Mouse (Mus musculus) limb, embryonic 14.5 days (tissue): ENCODE measurements around the gene Foxg1. TPM values are rescaled to one million over a fixed set of nuclear protein-coding genes. Genes with fewer than 3 reads are reported as not detected.

ENCODE experiments used
- ATAC-seq: fragments of 200-750 bp; cut with Nextera tagmentation; 2 replicates; pipeline ENCODE4 v1.8.0; 2017; ENCODE audit warnings: low read depth, moderate number of reproducible peaks, moderate TSS enrichment; ENCODE audit not compliant: low FRiP score
- DNase-seq: peaks from one replicate; pipeline ENCODE4 v3.0.0-alpha.2; 2015; ENCODE audit warnings: low spot score
- H3K27ac ChIP-seq: fragments of 300-500 bp; sonication (generic); replicated peaks from 2 replicates; pipeline ENCODE4 v1.5.1; 2014; ENCODE audit warnings: low read depth, mild to moderate bottlenecking, low read length, moderate library complexity, mixed read lengths
- H3K27me3 ChIP-seq: fragments of 300-500 bp; sonication (generic); 2 replicates; pipeline ENCODE4 v1.6.1; 2014; ENCODE audit warnings: low read length, mixed read lengths; ENCODE audit not compliant: control insufficient read depth, insufficient read depth
- H3K36me3 ChIP-seq: fragments of 300-500 bp; sonication (generic); 2 replicates; pipeline ENCODE4 v1.6.1; 2014; ENCODE audit warnings: mild to moderate bottlenecking, low read length, moderate library complexity, mixed read lengths; ENCODE audit not compliant: control insufficient read depth, insufficient read depth
- H3K4me1 ChIP-seq: fragments of 300-500 bp; sonication (generic); 2 replicates; pipeline ENCODE4 v1.6.1; 2014; ENCODE audit warnings: antibody characterized with exemption, low read length, mixed read lengths; ENCODE audit not compliant: control insufficient read depth, insufficient read depth
- H3K4me2 ChIP-seq: fragments of 300-500 bp; sonication (generic); replicated peaks from 2 replicates; pipeline ENCODE4 v1.6.1; 2014; ENCODE audit warnings: low read depth, mild to moderate bottlenecking, low read length, moderate library complexity; ENCODE audit not compliant: severe bottlenecking
- H3K4me3 ChIP-seq: fragments of 300-500 bp; sonication (generic); replicated peaks from 2 replicates; pipeline ENCODE4 v1.5.1; 2014; ENCODE audit warnings: low read length
- H3K9ac ChIP-seq: fragments of 300-500 bp; sonication (generic); 2 replicates; pipeline ENCODE4 v1.6.1; 2014; ENCODE audit warnings: mild to moderate bottlenecking, low read depth, low read length, moderate library complexity; ENCODE audit not compliant: severe bottlenecking
- H3K9me3 ChIP-seq: fragments of 300-500 bp; sonication (generic); 2 replicates; pipeline ENCODE4 v1.6.1; 2016; ENCODE audit warnings: low read length; ENCODE audit not compliant: control insufficient read depth
- POLR2A ChIP-seq: fragments of 200-500 bp; IDR thresholded peaks from 2 replicates; pipeline ENCODE4 v1.8.0; 2012; ENCODE audit warnings: inconsistent platforms, mild to moderate bottlenecking, moderate library complexity, borderline replicate concordance; ENCODE audit not compliant: insufficient read depth, insufficient read length; ENCODE audit errors: extremely low read depth
- WGBS: fragments of 180-500 bp; shearing (Covaris S2); extraction: QIAGEN DNeasy Blood & Tissue Kit; methylation state at CpG from one replicate; pipeline ENCODE4 v1.1.7; 2014; 5-methylcytosine and 5-hydroxymethylcytosine counted together
- polyA plus RNA-seq, 2 experiments: library from polyadenylated mRNA; depleted of rRNA in 1 of 2; stranded (reverse) in 1 of 2; unstranded in 1 of 2; fragments of >200 nt; fragmentation: Nextera tagmentation in 1 of 2; extraction: Ambion mirVana in 1 of 2; gene quantifications; 2 replicates each; pipeline versions ENCODE4 v1.2.1 to v1.2.3; 2012 to 2014

The Foxg1 gene
- polyA plus RNA-seq, 2 experiments: 1.2 TPM; not detected in 1

- Histone ChIP-seq H3K4me2 (no peak overlapping the region), H3K36me3 (no peaks in the 10 kb centered on the region), H3K27me3 (peaks cover 97% of the 10 kb centered on the region), H3K4me3 (no peak overlapping the region), H3K9ac (no peak overlapping the region), H3K9me3 (no peaks in the 10 kb centered on the region), H3K27ac (no peak overlapping the region), H3K4me1 (0 out of 2 replicates have a peak, but pooled peaks cover 3% of the 10 kb centered on the region)
- no peak for TF ChIP-seq POLR2A
- ATAC-seq (no peak), DNase-seq (no peak)
- under 1% methylated on average over 19 of the region's 19 CpGs for WGBS
Observed at GRCm38 (mm10) chr12:49381721-49382365, 617 bp upstream of the Foxg1 start.

- no peak for DNase-seq
- ATAC-seq: peak; percentile 86
- H3K4me1 ChIP-seq: 0 out of 2 replicates have a peak, but pooled peaks cover 3% of the 10 kb centered on the region
- H3K27me3 ChIP-seq: peaks cover 88% of the 10 kb centered on the region
- H3K4me3 ChIP-seq: peak overlapping the region; percentile 37
- H3K4me2 ChIP-seq: peak overlapping the region; percentile 51
- no peaks in the 10 kb centered on the region for H3K36me3 ChIP-seq
- H3K27ac ChIP-seq: no peak overlapping the region
- under 1% methylated on average over 34 of the region's 67 CpGs for WGBS
- TF ChIP-seq POLR2A: no peak
- H3K9me3 ChIP-seq: no peaks in the 10 kb centered on the region
- no peak overlapping the region for H3K9ac ChIP-seq
Observed at GRCm38 (mm10) chr12:49383521-49384133, 1.2 kb downstream of the Foxg1 start.

- TF ChIP-seq POLR2A: no peak
Observed at GRCm38 (mm10) chr12:49384295-49384875, 1.9 kb downstream of the Foxg1 start.

GRCm38 (mm10) chr12:49384876-49385630 is 2.6 kb downstream of the Foxg1 start, which contains the start of gene Gm43517:
Gene Gm43517, plus strand, starts transcription at chr12:49385174.
- 0 out of 2 replicates have a peak, but pooled peaks cover 3% of the 10 kb centered on the region for H3K4me1 ChIP-seq
- no peaks in the 10 kb centered on the region for H3K36me3 ChIP-seq
- 1% methylated on average over 56 of the region's 75 CpGs for WGBS
- no peak within 1 kb of the TSS for H3K9ac ChIP-seq
- ATAC-seq (no peak), DNase-seq (no peak)
- H3K4me3 ChIP-seq: peak within 1 kb of the TSS; percentile 37
- no peaks in the 10 kb centered on the region for H3K9me3 ChIP-seq
- TF ChIP-seq POLR2A: no peak
- H3K27me3 ChIP-seq: peaks cover 87% of the 10 kb centered on the region
- H3K4me2 ChIP-seq: peak within 1 kb of the TSS; percentile 51
- H3K27ac ChIP-seq: no peak within 1 kb of the TSS

More at GRCm38 (mm10) chr12:49384295-49384875, 1.9 kb downstream of the Foxg1 start:
- Histone ChIP-seq H3K4me1 (0 out of 2 replicates have a peak, but pooled peaks cover 3% of the 10 kb centered on the region), H3K9me3 (no peaks in the 10 kb centered on the region), H3K4me3 (peak overlapping the region; percentile 37), H3K27me3 (peaks cover 87% of the 10 kb centered on the region), H3K9ac (no peak overlapping the region), H3K36me3 (no peaks in the 10 kb centered on the region), H3K27ac (no peak overlapping the region), H3K4me2 (peak overlapping the region; percentile 51)
- no peak for ATAC-seq
- DNase-seq: no peak
- 2% methylated on average over 37 of the region's 66 CpGs for WGBS

GRCm38 (mm10) chr12:49385631-49385990 is 3.2 kb downstream of the Foxg1 start:
- Histone ChIP-seq H3K4me1 (0 out of 2 replicates have a peak, but pooled peaks cover 3% of the 10 kb centered on the region), H3K9ac (no peak overlapping the region), H3K27me3 (peaks cover 87% of the 10 kb centered on the region), H3K4me2 (no peak overlapping the region), H3K9me3 (no peaks in the 10 kb centered on the region), H3K4me3 (no peak overlapping the region), H3K27ac (no peak overlapping the region), H3K36me3 (no peaks in the 10 kb centered on the region)
- no peak for TF ChIP-seq POLR2A
- WGBS: 1% methylated on average over 23 of the region's 23 CpGs
- ATAC-seq (no peak), DNase-seq (no peak)
